Mouse (Mus musculus) CH12.LX (cell line): Measurements from ENCODE around the gene Idh2. TPM values are rescaled to one million over a fixed set of nuclear protein-coding genes. Genes with fewer than 3 reads are reported as not detected.

ENCODE experiments used
- DNase-seq: peaks from one replicate; pipeline ENCODE4 v3.0.0-alpha.2; 2013; ENCODE audit errors: extremely low read depth
- H3K27ac ChIP-seq: 2 replicates; pipeline ENCODE4 v1.5.1; 2012; ENCODE audit warnings: low read depth, mild to moderate bottlenecking, control low read depth, moderate library complexity; ENCODE audit not compliant: insufficient read depth
- H3K27me3 ChIP-seq: replicated peaks from 2 replicates; pipeline ENCODE3; 2012; ENCODE audit warnings: inconsistent platforms
- H3K36me3 ChIP-seq, 2 experiments: replicated peaks in 1 of 2; 2 replicates each; pipeline versions ENCODE3 to v1.6.1; 2012; ENCODE audit warnings: inconsistent platforms in 1 of 2, low read length in 1 of 2, mild to moderate bottlenecking in 1 of 2, mixed read lengths in 1 of 2, moderate library complexity in 1 of 2; ENCODE audit not compliant: control insufficient read depth in 1 of 2, insufficient read depth in 1 of 2
- H3K4me1 ChIP-seq, 2 experiments: 2 replicates each; pipeline ENCODE4 v1.6.1; 2012; ENCODE audit warnings: inconsistent platforms in 1 of 2, moderate library complexity in 1 of 2; ENCODE audit not compliant: insufficient read depth in 2 of 2, control insufficient read depth in 1 of 2
- H3K4me2 ChIP-seq: 2 replicates; pipeline ENCODE4 v1.6.1; 2012; ENCODE audit warnings: low read depth, mild to moderate bottlenecking, control low read depth; ENCODE audit not compliant: poor library complexity, insufficient read depth, severe bottlenecking
- H3K4me3 ChIP-seq, 3 experiments: fragments of 150-350 bp in 1 of 3; sonication (generic) in 1 of 3; replicated peaks in 1 of 3; 2 replicates each; pipeline versions ENCODE3 to v1.5.1; 2011 to 2012; ENCODE audit warnings: low read depth in 2 of 3, low read length in 2 of 3, mild to moderate bottlenecking in 2 of 3, moderate library complexity in 2 of 3, control low read depth in 1 of 3, improper control_type of control experiment in 1 of 3, inconsistent platforms in 1 of 3, mixed read lengths in 1 of 3; ENCODE audit not compliant: poor library complexity in 1 of 3
- H3K79me2 ChIP-seq: replicated peaks from 2 replicates; pipeline ENCODE4 v1.6.1; 2012; ENCODE audit warnings: mild to moderate bottlenecking, moderate library complexity; ENCODE audit not compliant: control insufficient read depth, poor library complexity, insufficient read depth, severe bottlenecking; ENCODE audit errors: extremely low read depth
- H3K9ac ChIP-seq: 2 replicates; pipeline ENCODE4 v1.6.1; 2012; ENCODE audit warnings: low read depth, mild to moderate bottlenecking, control low read depth, moderate library complexity; ENCODE audit not compliant: insufficient read depth
- H3K9me3 ChIP-seq: replicated peaks from 2 replicates; pipeline ENCODE3; 2012; ENCODE audit warnings: low read length, inconsistent platforms, mixed read lengths
- BHLHE40 ChIP-seq: IDR thresholded peaks from 2 replicates; pipeline ENCODE4 v1.6.1; 2011; ENCODE audit warnings: mild to moderate bottlenecking, low read depth, low read length, improper control_type of control experiment
- CHD2 ChIP-seq: IDR thresholded peaks from 2 replicates; pipeline ENCODE4 v1.6.1; 2011; ENCODE audit warnings: low read length, improper control_type of control experiment
- CTCF ChIP-seq, 2 experiments: IDR thresholded peaks in 1 of 2; conservative IDR thresholded peaks in 1 of 2; 2 replicates each; pipeline ENCODE4 v1.5.1; 2011 to 2012; ENCODE audit warnings: low read depth in 2 of 2, low read length in 2 of 2, improper control_type of control experiment in 1 of 2, inconsistent platforms in 1 of 2, mild to moderate bottlenecking in 1 of 2, moderate library complexity in 1 of 2
- ELF1 ChIP-seq: IDR thresholded peaks from 2 replicates; pipeline ENCODE4 v1.6.1; 2014; ENCODE audit warnings: low read depth, mild to moderate bottlenecking, inconsistent platforms, low read length, improper control_type of control experiment
- KAT2A ChIP-seq: IDR thresholded peaks from 2 replicates; pipeline ENCODE4 v1.6.1; 2012; ENCODE audit warnings: low read length, improper control_type of control experiment, inconsistent platforms; ENCODE audit not compliant: insufficient replicate concordance
- MAFK ChIP-seq: IDR thresholded peaks from 2 replicates; pipeline ENCODE4 v1.6.1; 2011; ENCODE audit warnings: low read length, improper control_type of control experiment; ENCODE audit not compliant: insufficient replicate concordance
- MAZ ChIP-seq: IDR thresholded peaks from 2 replicates; pipeline ENCODE4 v1.6.1; 2012; ENCODE audit warnings: low read depth, mild to moderate bottlenecking, inconsistent platforms, low read length, improper control_type of control experiment, moderate library complexity
- MEF2A ChIP-seq: IDR thresholded peaks from 2 replicates; pipeline ENCODE4 v1.6.1; 2014; ENCODE audit warnings: low read depth, mild to moderate bottlenecking, inconsistent platforms, low read length, improper control_type of control experiment, borderline replicate concordance
- PAX5 ChIP-seq: IDR thresholded peaks from 2 replicates; pipeline ENCODE4 v1.6.1; 2012; ENCODE audit warnings: low read length, inconsistent platforms, mixed read lengths
- RAD21 ChIP-seq: IDR thresholded peaks from 2 replicates; pipeline ENCODE4 v1.6.1; 2011; ENCODE audit warnings: low read depth, mild to moderate bottlenecking, low read length, improper control_type of control experiment, moderate library complexity
- TBP ChIP-seq: conservative IDR thresholded peaks from 2 replicates; pipeline ENCODE4 v1.6.1; 2011; ENCODE audit warnings: low read depth, low read length, improper control_type of control experiment
- UBTF ChIP-seq: IDR thresholded peaks from 2 replicates; pipeline ENCODE4 v1.6.1; 2012; ENCODE audit warnings: low read depth, mild to moderate bottlenecking, inconsistent platforms, low read length, improper control_type of control experiment, moderate library complexity
- USF1 ChIP-seq: IDR thresholded peaks from 2 replicates; pipeline ENCODE4 v1.6.1; 2014; ENCODE audit warnings: low read depth, mild to moderate bottlenecking, inconsistent platforms, low read length, improper control_type of control experiment
- ZC3H11A ChIP-seq: IDR thresholded peaks from 2 replicates; pipeline ENCODE4 v1.6.1; 2012; ENCODE audit warnings: low read depth, mild to moderate bottlenecking, inconsistent platforms, low read length, improper control_type of control experiment
- ZKSCAN1 ChIP-seq: IDR thresholded peaks from 2 replicates; pipeline ENCODE4 v1.6.1; 2012; ENCODE audit warnings: low read depth, inconsistent platforms, low read length, improper control_type of control experiment, borderline replicate concordance
- ZNF384 ChIP-seq: IDR thresholded peaks from 2 replicates; pipeline ENCODE4 v1.6.1; 2012; ENCODE audit warnings: low read depth, low read length, improper control_type of control experiment, inconsistent platforms
- dilution Hi-C: fragments of 300-500 bp; cut with MboI; formaldehyde crosslinking; loops from 2 replicates; pipeline ENCODE4 v1.14.3; 2020; ENCODE audit warnings: low sequenced_read_pairs; ENCODE audit not compliant: extremely low pct_unique_long_range_greater_than_20kb, extremely low pct_ligation_motif_present
- in situ Hi-C: fragments of 300-500 bp; cut with MboI; formaldehyde crosslinking; loops from 3 replicates; pipeline ENCODE4 v1.14.3; 2019; ENCODE audit warnings: low sequenced_read_pairs, low pct_ligation_motif_present, low pct_unique_long_range_greater_than_20kb, mixed read lengths
- polyA plus RNA-seq: library from polyadenylated mRNA; unstranded; fragments of >175 nt; gene quantifications from 2 replicates; pipeline ENCODE4 v1.2.1, GENCODE M21; 2012; ENCODE audit warnings: low read depth; ENCODE audit not compliant: insufficient read length
- total RNA-seq, 2 experiments: library from RNA; depleted of rRNA; stranded (reverse); fragments of 300-350 nt in 1 of 2; fragments of >200 nt in 1 of 2; gene quantifications; 2 replicates each; pipeline ENCODE4 v1.2.3; 2012 to 2014

The Idh2 gene
- total and polyA plus RNA-seq, 3 experiments, result 13.6 to 96.4 (median 21.5) TPM

GRCm38 (mm10) chr7:80081586-80082554, 33.3 kb downstream of the Idh2 start:
- Histone ChIP-seq H3K4me2 (no peak overlapping the region), H3K27me3 (no peaks in the 10 kb centered on the region), H3K27ac (no peak overlapping the region), H3K79me2 (peaks cover 6% of the 10 kb centered on the region; the same call in 1 of the 2 replicates), H3K36me3 (peaks cover 45 to 64% of the 10 kb centered on the region in 2 experiments), H3K4me1 (peaks cover 8 to 54% of the 10 kb centered on the region in 2 experiments), H3K9me3 (peaks cover 37% of the 10 kb centered on the region), H3K9ac (no peak overlapping the region), H3K4me3 (no peak overlapping the region)
- DNase-seq, result no peak
- dilution Hi-C loops (no loop called here), in situ Hi-C loops (no loop called here)
- TF ChIP-seq CTCF (conservative IDR thresholded peaks at IDR 0.05 in 1 of 2, IDR thresholded peaks at IDR 0.05 in 1 of 2; ENCODE audit: low read depth in 2 of 2, low read length in 2 of 2) (no peak), MAFK (no peak), KAT2A (no peak), ZC3H11A (no peak), TBP (no peak), CHD2 (no peak)

GRCm38 (mm10) chr7:80078792-80079301, 36.3 kb downstream of the Idh2 start:
- TF ChIP-seq ZNF384 (no peak), RAD21 (no peak)
- TF ChIP-seq, all 38 proteins: peak for 0
- Histone ChIP-seq H3K9me3 (peaks cover 18% of the 10 kb centered on the region), H3K36me3 (peaks cover 26 to 37% of the 10 kb centered on the region in 2 experiments), H3K79me2 (peaks cover 6% of the 10 kb centered on the region; the same call in 1 of the 2 replicates), H3K27ac (no peak overlapping the region), H3K4me2 (no peak overlapping the region), H3K27me3 (no peaks in the 10 kb centered on the region), H3K4me1 (peaks cover 29 to 57% of the 10 kb centered on the region in 2 experiments), H3K9ac (no peak overlapping the region), H3K4me3 (no peak overlapping the region)
- in situ Hi-C loops, result no loop called here
- dilution Hi-C loops, result no loop called here
- no peak for DNase-seq

GRCm38 (mm10) chr7:80077801-80078200, 37.4 kb downstream of the Idh2 start:
- no peak overlapping the region for H3K4me3 ChIP-seq
- H3K27me3 ChIP-seq, result no peaks in the 10 kb centered on the region
- H3K4me2 ChIP-seq, result no peak overlapping the region
- dilution Hi-C loops, result no loop called here
- H3K79me2 ChIP-seq, result peaks cover 6% of the 10 kb centered on the region; the same call in 1 of the 2 replicates
- in situ Hi-C loops, result no loop called here
- H3K9me3 ChIP-seq, result peaks cover 16% of the 10 kb centered on the region
- no peak overlapping the region for H3K9ac ChIP-seq
- H3K4me1 ChIP-seq, result peaks cover 36 to 60% of the 10 kb centered on the region in 2 experiments
- TF ChIP-seq MAZ (no peak), PAX5 (no peak), ZKSCAN1 (no peak), ELF1 (no peak), BHLHE40 (no peak), UBTF (no peak), MEF2A (no peak), USF1 (no peak)
- TF ChIP-seq, all 38 proteins: peak for 0
- peaks cover 19 to 27% of the 10 kb centered on the region in 2 experiments for H3K36me3 ChIP-seq
- no peak for DNase-seq
- no peak overlapping the region for H3K27ac ChIP-seq
